ENCODE assay signal across 16 mouse cellular contexts in genomic region chr3:96178902-96179301, GRCm38 (mm10). TPM values are rescaled to one million over a fixed set of nuclear protein-coding genes. Genes with fewer than 3 reads are reported as not detected.
DNase-seq lines count a peak whose midpoint lies in the region; ATAC-seq and TF ChIP-seq lines count a peak whose summit lies in the region.
"Had no signal": no experiment of that assay in that cellular context is flagged by ENCODE, and none has a peak within 500 bp of the region (broad histone marks: within the 10 kb centered on the region; RNA-seq: fewer than 3 reads in every experiment).

No protein-coding gene starts in this region.

- H3K9ac ChIP-seq in CH12.LX (ENCODE audit: insufficient read depth, low read depth) (no peak overlapping the region), MEL (ENCODE audit: control insufficient read depth, low read depth, low read length, poor library complexity, severe bottlenecking) (no peak overlapping the region)
- H3K9ac ChIP-seq in hindbrain, embryonic 13.5 days = no peak overlapping the region
- H3K9ac ChIP-seq: embryonic facial prominence, embryonic 12.5 days; forebrain, embryonic 12.5 days had no signal

- TF ChIP-seq POLR2A in CH12.LX (IDR thresholded peaks at IDR 0.05; ENCODE audit: low read depth, low read length) = no peak
- peak in 1 of 2 experiments; percentile 18; a peak in 1 of 4 replicates for TF ChIP-seq POLR2A in MEL (IDR thresholded peaks at IDR 0.05; ENCODE audit: control insufficient read depth in 1 of 2, insufficient read depth in 1 of 2, low read depth in 1 of 2, low read length in 2 of 2, poor library complexity in 1 of 2)
- no peak for TF ChIP-seq POLR2A in myocyte (IDR thresholded peaks at IDR 0.05; ENCODE audit: insufficient read length, low read depth)

- 0 out of 2 replicates have a peak overlapping the region, but pooled peaks have one; percentile 97 for H3K27ac ChIP-seq in layer of hippocampus, adult 2 months
- H3K27ac ChIP-seq in CH12.LX (ENCODE audit: insufficient read depth, low read depth) (no peak overlapping the region), MEL (ENCODE audit: control insufficient read depth, low read depth, low read length) (no peak overlapping the region)
- H3K27ac ChIP-seq in hindbrain, embryonic 13.5 days = no peak overlapping the region
- H3K27ac ChIP-seq: embryonic facial prominence, embryonic 10.5 days; embryonic facial prominence, embryonic 12.5 days; forebrain, embryonic 10.5 days; forebrain, embryonic 12.5 days had no signal

- H3K79me2 ChIP-seq in CH12.LX (replicated peaks; ENCODE audit: control insufficient read depth, extremely low read depth, insufficient read depth, poor library complexity, severe bottlenecking) = peaks cover 18% of the 10 kb centered on the region
- peaks cover 17% of the 10 kb centered on the region for H3K79me2 ChIP-seq in MEL (ENCODE audit: control insufficient read depth, insufficient read depth, low read length, poor library complexity)
- H3K79me2 ChIP-seq in myocyte (ENCODE audit: control insufficient read depth, insufficient read depth) = peaks cover 16% of the 10 kb centered on the region

- H3K4me2 ChIP-seq in CH12.LX (ENCODE audit: insufficient read depth, low read depth, poor library complexity, severe bottlenecking) (no peak overlapping the region), myocyte (ENCODE audit: low read depth) (no peak overlapping the region)
- H3K4me2 ChIP-seq in hindbrain, embryonic 13.5 days = no peak overlapping the region
- H3K4me2 ChIP-seq: embryonic facial prominence, embryonic 12.5 days; forebrain, embryonic 12.5 days had no signal

- H3K4me3 ChIP-seq in layer of hippocampus, adult 2 months = no peak overlapping the region
- H3K4me3 ChIP-seq in CH12.LX (replicated peaks in 1 of 3; ENCODE audit: low read depth in 2 of 3, low read length in 2 of 3, poor library complexity in 1 of 3) (no peak overlapping the region), MEL (ENCODE audit: control insufficient read depth in 1 of 2, insufficient read depth in 1 of 2, low read depth in 2 of 2, low read length in 2 of 2) (no peak overlapping the region), myocyte (no peak overlapping the region)
- H3K4me3 ChIP-seq in hindbrain, embryonic 13.5 days = no peak overlapping the region
- H3K4me3 ChIP-seq: embryonic facial prominence, embryonic 10.5 days; embryonic facial prominence, embryonic 12.5 days; erythroblast, embryonic 14.5 days; forebrain, embryonic 10.5 days; forebrain, embryonic 12.5 days had no signal

- DNase-seq in layer of hippocampus, adult 2 months (ENCODE audit: low spot score in 2 of 2) = no peak
- DNase-seq in layer of hippocampus, adult 11-12 months (ENCODE audit: low spot score) = no peak
- DNase-seq in CH12.LX (ENCODE audit: extremely low read depth) (no peak), MEL (ENCODE audit: low read depth, low spot score) (peak; percentile 39)
- no peak for DNase-seq in kidney, adult 18-20 months
- DNase-seq: cerebellum, adult 11 months had no signal

- peaks cover 10 to 42% of the 10 kb centered on the region in 2 experiments for H3K4me1 ChIP-seq in CH12.LX (ENCODE audit: control insufficient read depth in 1 of 2, insufficient read depth in 2 of 2)
- H3K4me1 ChIP-seq in MEL (ENCODE audit: control insufficient read depth in 1 of 2, insufficient read depth in 2 of 2, low read length in 2 of 2) = peaks cover 2 to 18% of the 10 kb centered on the region in 2 experiments
- H3K4me1 ChIP-seq in hindbrain, embryonic 13.5 days (replicated peaks) = peaks cover 48% of the 10 kb centered on the region

- H3K9me3 ChIP-seq in CH12.LX (replicated peaks; ENCODE audit: low read length) (no peaks in the 10 kb centered on the region), MEL (replicated peaks; ENCODE audit: insufficient read depth, low read length) (no peaks in the 10 kb centered on the region)
- H3K9me3 ChIP-seq in hindbrain, embryonic 13.5 days = no peaks in the 10 kb centered on the region
- H3K9me3 ChIP-seq: embryonic facial prominence, embryonic 10.5 days; embryonic facial prominence, embryonic 12.5 days; forebrain, embryonic 10.5 days; forebrain, embryonic 12.5 days; G1E had no signal

- TF ChIP-seq CTCF in layer of hippocampus, adult 2 months (conservative IDR thresholded peaks at IDR 0.05) = no peak
- TF ChIP-seq CTCF in CH12.LX (conservative IDR thresholded peaks at IDR 0.05 in 1 of 2, IDR thresholded peaks at IDR 0.05 in 1 of 2; ENCODE audit: low read depth in 2 of 2, low read length in 2 of 2) (no peak), MEL (IDR thresholded peaks at IDR 0.05 in 2 of 3, conservative IDR thresholded peaks at IDR 0.05 in 1 of 3; ENCODE audit: control insufficient read depth in 1 of 3, insufficient read depth in 1 of 3, low read depth in 2 of 3, low read length in 3 of 3, poor library complexity in 1 of 3, severe bottlenecking in 1 of 3) (no peak)

- TF ChIP-seq EP300 in CH12.LX (IDR thresholded peaks at IDR 0.05; ENCODE audit: low read length) = no peak
- no peak for TF ChIP-seq EP300 in MEL (IDR thresholded peaks at IDR 0.05; ENCODE audit: low read depth in 1 of 2, low read length in 2 of 2)

- no peak for TF ChIP-seq RAD21 in CH12.LX (IDR thresholded peaks at IDR 0.05; ENCODE audit: low read depth, low read length)
- no peak for TF ChIP-seq RAD21 in MEL (IDR thresholded peaks at IDR 0.05; ENCODE audit: low read depth, low read length)

- no peak overlapping the region for H3ac ChIP-seq in myocyte (ENCODE audit: control insufficient read depth, insufficient read length)

- in situ Hi-C loops in CH12.LX (cut with MboI; ENCODE audit: low pct_ligation_motif_present, low pct_unique_long_range_greater_than_20kb, low sequenced_read_pairs) = no loop called here

- no peaks in the 10 kb centered on the region for H3K27me3 ChIP-seq in CH12.LX (replicated peaks)
- no peaks in the 10 kb centered on the region for H3K27me3 ChIP-seq in MEL (ENCODE audit: control insufficient read depth in 1 of 2, insufficient read depth in 2 of 2, low read length in 2 of 2)
- H3K27me3 ChIP-seq in myocyte (ENCODE audit: control insufficient read depth, insufficient read depth, insufficient read length) = no peaks in the 10 kb centered on the region
- H3K27me3 ChIP-seq in hindbrain, embryonic 13.5 days = no peaks in the 10 kb centered on the region
- H3K27me3 ChIP-seq: embryonic facial prominence, embryonic 12.5 days had no signal

- 84% methylated on average over 2 of the region's 2 CpGs for WGBS in hindbrain, embryonic 13.5 days

- dilution Hi-C loops in CH12.LX (cut with MboI; ENCODE audit: extremely low pct_ligation_motif_present, extremely low pct_unique_long_range_greater_than_20kb, low sequenced_read_pairs) = no loop called here

- H3K36me3 ChIP-seq in CH12.LX (replicated peaks in 1 of 2; ENCODE audit: control insufficient read depth in 1 of 2, insufficient read depth in 1 of 2, low read length in 1 of 2) = peaks cover 36 to 54% of the 10 kb centered on the region in 2 experiments
- peaks cover 22 to 24% of the 10 kb centered on the region in 2 experiments for H3K36me3 ChIP-seq in MEL (ENCODE audit: control insufficient read depth in 1 of 2, insufficient read depth in 2 of 2, low read length in 2 of 2)
- peaks cover 34% of the 10 kb centered on the region for H3K36me3 ChIP-seq in myocyte (ENCODE audit: control insufficient read depth, insufficient read depth)
- H3K36me3 ChIP-seq in hindbrain, embryonic 13.5 days = peaks cover 47% of the 10 kb centered on the region

- ATAC-seq in hindbrain, embryonic 13.5 days (ENCODE audit: low FRiP score) = no peak
- ATAC-seq: forebrain, embryonic 14.5 days; forebrain, embryonic 16.5 days had no signal

RNA-seq across cellular contexts. Expression of gene Sv2a, which starts 2.0 kb away (rescaled TPM):
- total RNA-seq in layer of hippocampus, adult 2 months (2021) = 100 to 1,000 TPM; 352 to 370 TPM
- total RNA-seq in CH12.LX (2012; rRNA removed) (2.6 and 4.0 TPM in 2 replicates), CH12.LX (2014; rRNA removed) (0.97 and 1.1 TPM in 2 replicates), MEL (2012; rRNA removed) (0.77 and 2.1 TPM in 2 replicates)
- polyA plus RNA-seq in CH12.LX (2012; ENCODE audit: insufficient read length, low read depth) (6.5 and 6.7 TPM in 2 replicates), MEL (2012; ENCODE audit: insufficient read depth in 1 of 2, insufficient read length in 2 of 2, low read depth in 1 of 2, low replicate concordance in 2 of 2, missing spikeins in 1 of 2) (1 to 10 TPM in 1 of 2 experiments, not detected in 1; 3.3 TPM), myocyte (2012; fragmentation: generic; extraction: Trizol) (0.28 TPM)
- polyA plus RNA-seq in hindbrain, embryonic 13.5 days (2015; fragmentation: Nextera tagmentation; extraction: Ambion mirVana) = 84.0 and 88.7 TPM in 2 replicates
- polyA plus RNA-seq: erythroblast, embryonic 14.5 days had no signal

RNA-seq across cellular contexts. Expression of gene Sf3b4, which starts 6.8 kb away (rescaled TPM):
- total RNA-seq in layer of hippocampus, adult 2 months (2021) = 10 to 100 TPM; 50.1 to 50.2 TPM
- total RNA-seq in CH12.LX (2012; rRNA removed) = 47.9 and 60.6 TPM in 2 replicates
- 33.7 and 38.1 TPM in 2 replicates for total RNA-seq in CH12.LX (2014; rRNA removed)
- 114 and 147 TPM in 2 replicates for polyA plus RNA-seq in CH12.LX (2012; ENCODE audit: insufficient read length, low read depth)
- 135 and 157 TPM in 2 replicates for total RNA-seq in MEL (2012; rRNA removed)
- polyA plus RNA-seq in MEL (2012; ENCODE audit: insufficient read depth in 1 of 2, insufficient read length in 2 of 2, low read depth in 1 of 2, low replicate concordance in 2 of 2, missing spikeins in 1 of 2) = 100 to 1,000 TPM; 102 to 423 TPM
- 77.5 TPM for polyA plus RNA-seq in myocyte (2012; fragmentation: generic; extraction: Trizol)
- 149 and 151 TPM in 2 replicates for polyA plus RNA-seq in hindbrain, embryonic 13.5 days (2015; fragmentation: Nextera tagmentation; extraction: Ambion mirVana)

RNA-seq across cellular contexts. Expression of gene Mtmr11, which starts 17.1 kb away (rescaled TPM):
- total RNA-seq in layer of hippocampus, adult 2 months (2021) = 1 to 10 TPM; 4.3 to 5.3 TPM
- total RNA-seq in CH12.LX (2012; rRNA removed) = 0.81 and 1.0 TPM in 2 replicates
- 0.45 and 0.83 TPM in 2 replicates for total RNA-seq in CH12.LX (2014; rRNA removed)
- 0.82 and 2.5 TPM in 2 replicates for polyA plus RNA-seq in CH12.LX (2012; ENCODE audit: insufficient read length, low read depth)
- 0.62 and 0.77 TPM in 2 replicates for total RNA-seq in MEL (2012; rRNA removed)
- polyA plus RNA-seq in MEL (2012; ENCODE audit: insufficient read depth in 1 of 2, insufficient read length in 2 of 2, low read depth in 1 of 2, low replicate concordance in 2 of 2, missing spikeins in 1 of 2) = 1 to 10 TPM in 1 of 2 experiments, not detected in 1; 1.4 TPM
- polyA plus RNA-seq in myocyte (2012; fragmentation: generic; extraction: Trizol) = 4.6 TPM
- polyA plus RNA-seq in hindbrain, embryonic 13.5 days (2015; fragmentation: Nextera tagmentation; extraction: Ambion mirVana) = 11.5 and 12.8 TPM in 2 replicates
- polyA plus RNA-seq: erythroblast, embryonic 14.5 days; G1E had no signal

RNA-seq across cellular contexts. Expression of gene Bola1, which starts 40.6 kb away (rescaled TPM):
- 10 to 100 TPM; 16.2 to 16.7 TPM for total RNA-seq in layer of hippocampus, adult 2 months (2021)
- total RNA-seq in CH12.LX (2012; rRNA removed) = 48.2 and 57.0 TPM in 2 replicates
- total RNA-seq in CH12.LX (2014; rRNA removed) = 54.0 and 56.5 TPM in 2 replicates
- 47.6 and 56.2 TPM in 2 replicates for polyA plus RNA-seq in CH12.LX (2012; ENCODE audit: insufficient read length, low read depth)
- 115 and 123 TPM in 2 replicates for total RNA-seq in MEL (2012; rRNA removed)
- 100 to 1,000 TPM in 1 of 2 experiments, not detected in 1; 124 TPM for polyA plus RNA-seq in MEL (2012; ENCODE audit: insufficient read depth in 1 of 2, insufficient read length in 2 of 2, low read depth in 1 of 2, low replicate concordance in 2 of 2, missing spikeins in 1 of 2)
- polyA plus RNA-seq in myocyte (2012; fragmentation: generic; extraction: Trizol) = 88.0 TPM
- polyA plus RNA-seq in hindbrain, embryonic 13.5 days (2015; fragmentation: Nextera tagmentation; extraction: Ambion mirVana) = 64.0 and 65.6 TPM in 2 replicates

RNA-seq across cellular contexts. Expression of gene Hist2h2ab, which starts 40.8 kb away (rescaled TPM):
- 10 to 100 TPM in 1 of 2 experiments, 1 to 10 TPM in 1; 9.3 to 12.7 TPM for total RNA-seq in layer of hippocampus, adult 2 months (2021)
- total RNA-seq in CH12.LX (2012; rRNA removed) (27.8 and 31.4 TPM in 2 replicates), CH12.LX (2014; rRNA removed) (1.1 and 2.1 TPM in 2 replicates), MEL (2012; rRNA removed) (197 and 234 TPM in 2 replicates)
- polyA plus RNA-seq in CH12.LX (2012; ENCODE audit: insufficient read length, low read depth) (not detected in 2 replicates), MEL (2012; ENCODE audit: insufficient read depth in 1 of 2, insufficient read length in 2 of 2, low read depth in 1 of 2, low replicate concordance in 2 of 2, missing spikeins in 1 of 2) (under 1 TPM in 1 of 2 experiments, not detected in 1; 0.72 TPM), myocyte (2012; fragmentation: generic; extraction: Trizol) (not detected)
- 1.0 TPM in 1 of 2 replicates, not detected in the other for polyA plus RNA-seq in hindbrain, embryonic 13.5 days (2015; fragmentation: Nextera tagmentation; extraction: Ambion mirVana)
- polyA plus RNA-seq: forebrain, embryonic 10.5 days; forebrain, embryonic 16.5 days had no signal

Comparison
In these comparisons a context has a peak if more than half of its experiments do, and no peak if none do; other contexts are left out.
1. RNA of gene Sv2a, which starts 2.0 kb away (polyA plus RNA-seq): 84.0 to 88.7 TPM in hindbrain, embryonic 13.5 days; 6.5 to 6.7 TPM in CH12.LX, 3.3 TPM in MEL and 0.28 TPM in myocyte (single experiment); every median in the first group is over 10 times any median in the second.